Mouse (Mus musculus): Measurements from ENCODE around the gene Eaf2. TPM values are rescaled to one million over a fixed set of nuclear protein-coding genes. Genes with fewer than 3 reads are reported as not detected.

Gene Eaf2
- total RNA-seq, 1 experiment from 2014 or later = 14.9 TPM

- ATAC-seq (replicated peaks; ENCODE audit: insufficient number of reproducible peaks, low FRiP score, low TSS enrichment, poor library complexity, severe bottlenecking) = no peak
Measured at GRCm38 (mm10) chr16:36784146-36784545, 90.7 kb downstream of the Eaf2 start.

- no peak for ATAC-seq (replicated peaks; ENCODE audit: insufficient number of reproducible peaks, low FRiP score, low TSS enrichment, poor library complexity, severe bottlenecking)
Measured at GRCm38 (mm10) chr16:36775658-36776057, 99.1 kb downstream of the Eaf2 start.

GRCm38 (mm10) chr16:36772996-36773395, 101.8 kb downstream of the Eaf2 start:
- no peak for ATAC-seq (replicated peaks; ENCODE audit: insufficient number of reproducible peaks, low FRiP score, low TSS enrichment, poor library complexity, severe bottlenecking)

- ATAC-seq (replicated peaks; ENCODE audit: insufficient number of reproducible peaks, low FRiP score, low TSS enrichment, poor library complexity, severe bottlenecking) = no peak
Measured at GRCm38 (mm10) chr16:36771703-36772102, 103.1 kb downstream of the Eaf2 start.

- ATAC-seq (replicated peaks; ENCODE audit: insufficient number of reproducible peaks, low FRiP score, low TSS enrichment, poor library complexity, severe bottlenecking) = no peak
Measured at GRCm38 (mm10) chr16:36771244-36771643, 103.6 kb downstream of the Eaf2 start.

- no peak for ATAC-seq (replicated peaks; ENCODE audit: insufficient number of reproducible peaks, low FRiP score, low TSS enrichment, poor library complexity, severe bottlenecking)
Measured at GRCm38 (mm10) chr16:36770830-36771229, 104.0 kb downstream of the Eaf2 start.

- ATAC-seq (replicated peaks; ENCODE audit: insufficient number of reproducible peaks, low FRiP score, low TSS enrichment, poor library complexity, severe bottlenecking) = no peak
Measured at GRCm38 (mm10) chr16:36770191-36770771, 104.5 kb downstream of the Eaf2 start.

- ATAC-seq (replicated peaks; ENCODE audit: insufficient number of reproducible peaks, low FRiP score, low TSS enrichment, poor library complexity, severe bottlenecking) = 0 out of 2 replicates have a peak, but pooled peaks have one; percentile 31
Measured at GRCm38 (mm10) chr16:36751979-36752378, 122.8 kb downstream of the Eaf2 start.

- ATAC-seq (replicated peaks; ENCODE audit: insufficient number of reproducible peaks, low FRiP score, low TSS enrichment, poor library complexity, severe bottlenecking) = peak; percentile 43; the same call in 1 of the 2 replicates
Measured at GRCm38 (mm10) chr16:36747767-36748166, 127.0 kb downstream of the Eaf2 start.

- no peak for ATAC-seq (replicated peaks; ENCODE audit: insufficient number of reproducible peaks, low FRiP score, low TSS enrichment, poor library complexity, severe bottlenecking)
Measured at GRCm38 (mm10) chr16:36747068-36747467, 127.7 kb downstream of the Eaf2 start.

GRCm38 (mm10) chr16:36743580-36743979, 131.2 kb downstream of the Eaf2 start:
- no peak for ATAC-seq (replicated peaks; ENCODE audit: insufficient number of reproducible peaks, low FRiP score, low TSS enrichment, poor library complexity, severe bottlenecking)

Other genes starting within 250 kb of the Eaf2 start
- gene Cd86, start 208.9 kb downstream of the Eaf2 start, total RNA-seq (2017) = 63.3 to 72.4 TPM (median 72.1 TPM) in 3 replicates
- gene Ildr1, start 181.0 kb downstream of the Eaf2 start, total RNA-seq (2017) = 2.0 to 2.3 TPM in 2 of 3 replicates, not detected in the other
- gene Slc15a2, start 90.0 kb downstream of the Eaf2 start, total RNA-seq (2017) = 44.5 to 91.5 TPM (median 53.5 TPM) in 3 replicates
- gene Iqcb1, start 46.6 kb downstream of the Eaf2 start, total RNA-seq (2017) = 17.8 to 35.6 TPM (median 25.5 TPM) in 3 replicates
- gene Golgb1, start 137 bp upstream of the Eaf2 start, total RNA-seq (2017) = 24.1 to 52.5 TPM (median 27.2 TPM) in 3 replicates
- gene Hcls1, start 60.0 kb upstream of the Eaf2 start, total RNA-seq (2017) = 630 to 720 TPM (median 692 TPM) in 3 replicates
- gene Fbxo40, start 115.5 kb upstream of the Eaf2 start, total RNA-seq (2017) = 0.29 to 0.38 TPM in 2 of 3 replicates, not detected in the other
- 2.6 to 9.0 TPM (median 4.5 TPM) in 3 replicates for gene Polq, start 136.8 kb upstream of the Eaf2 start, total RNA-seq (2017)